Mouse (Mus musculus) G1E (cell line): Measurements from ENCODE around the gene Antxr1.

Experiments
- CTCF ChIP-seq: IDR thresholded peaks from 2 replicates; pipeline ENCODE4 v1.5.1; 2012; ENCODE audit warnings: low read depth, low read length, inconsistent platforms, mixed read lengths
- GATA1 ChIP-seq: IDR thresholded peaks from 2 replicates; pipeline ENCODE4 v1.6.1; 2012; ENCODE audit warnings: borderline replicate concordance, low read length, inconsistent platforms, mixed read lengths
- POLR2AphosphoS5 ChIP-seq: IDR thresholded peaks from 2 replicates; pipeline ENCODE4 v1.6.1; 2012; ENCODE audit warnings: low read depth, low read length, inconsistent platforms; ENCODE audit not compliant: insufficient replicate concordance

DNA sequence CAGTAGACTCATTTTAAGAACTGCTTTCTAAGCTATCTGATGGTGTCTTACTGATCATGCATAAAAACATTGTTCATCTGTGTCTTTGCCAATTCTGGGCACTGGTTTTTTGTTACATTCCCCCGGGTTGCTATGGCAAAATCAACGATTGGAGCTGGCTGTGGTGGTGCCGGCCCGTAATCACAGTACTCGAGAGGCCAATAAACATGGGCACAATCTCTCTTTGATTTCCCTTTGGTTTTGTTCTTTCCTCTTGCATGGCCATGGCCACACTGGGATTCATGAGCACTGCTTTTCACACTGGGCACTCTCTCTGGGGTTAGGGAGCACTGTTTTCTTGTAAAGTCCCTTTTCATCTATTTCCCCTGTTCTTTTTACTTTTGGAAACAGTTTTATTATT, 83.9 kb downstream of the Antxr1 start:
- TF ChIP-seq CTCF (no peak), POLR2AphosphoS5 (no peak), GATA1 (no peak)
